Mouse (Mus musculus): ENCODE data around the gene D930007J09Rik.

The D930007J09Rik gene

DNA sequence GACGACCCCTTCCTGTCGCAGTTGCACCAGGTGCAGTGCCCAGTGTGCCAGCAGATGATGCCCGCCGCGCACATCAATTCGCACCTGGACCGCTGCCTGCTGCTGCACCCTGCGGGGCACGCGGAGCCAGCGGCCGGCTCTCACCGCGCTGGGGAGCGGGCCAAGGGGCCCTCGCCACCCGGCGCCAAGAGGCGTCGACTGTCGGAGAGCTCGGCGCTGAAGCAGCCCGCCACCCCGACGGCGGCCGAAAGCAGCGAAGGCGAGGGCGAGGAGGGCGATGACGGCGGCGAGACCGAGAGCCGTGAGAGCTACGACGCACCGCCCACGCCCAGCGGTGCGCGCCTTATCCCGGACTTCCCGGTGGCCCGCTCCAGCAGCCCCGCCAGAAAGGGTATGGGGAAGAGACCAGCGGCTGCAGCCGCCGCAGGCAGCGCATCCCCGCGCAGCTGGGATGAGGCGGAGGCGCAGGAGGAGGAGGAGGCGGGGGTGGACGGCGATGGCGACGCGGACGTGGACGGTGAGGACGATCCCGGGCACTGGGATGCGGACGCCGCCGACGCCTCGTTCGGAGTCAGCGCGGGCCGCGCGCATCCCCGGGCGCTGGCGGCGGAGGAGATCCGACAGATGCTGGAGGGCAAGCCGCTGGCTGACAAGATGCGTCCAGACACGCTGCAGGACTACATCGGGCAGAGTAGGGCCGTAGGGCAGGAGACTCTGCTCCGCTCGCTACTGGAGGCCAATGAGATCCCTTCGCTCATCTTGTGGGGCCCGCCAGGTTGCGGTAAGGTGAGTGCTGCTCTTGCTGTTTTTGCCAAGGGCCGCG, at the start of gene D930007J09Rik:
TSS of gene D930007J09Rik (minus strand) at position 591 of the 823 bp plus-strand sequence.
- peak; percentile 65 for DNase-seq (ENCODE audit: low spot score)

DNA sequence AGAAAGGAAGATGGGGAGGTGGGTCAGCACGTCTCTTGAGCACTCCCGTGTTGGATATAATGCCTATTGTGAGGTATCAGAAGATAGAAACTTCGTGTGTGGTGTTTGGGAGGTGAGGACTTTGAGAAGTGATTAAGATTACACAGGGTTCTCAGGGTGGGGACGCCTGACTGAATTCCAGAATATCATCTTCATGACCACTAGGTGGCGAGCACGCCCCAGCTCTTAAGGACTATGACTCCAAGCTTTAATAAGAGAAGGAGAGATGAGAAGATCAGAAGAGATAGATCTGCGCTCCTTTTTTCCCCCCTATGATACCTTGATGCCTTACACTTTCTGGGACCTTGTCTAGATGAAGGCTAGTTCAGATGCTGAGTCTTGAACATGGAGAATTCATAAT, 49.3 kb upstream of the D930007J09Rik start:
- DNase-seq (ENCODE audit: low spot score) = peak; percentile 10

DNA sequence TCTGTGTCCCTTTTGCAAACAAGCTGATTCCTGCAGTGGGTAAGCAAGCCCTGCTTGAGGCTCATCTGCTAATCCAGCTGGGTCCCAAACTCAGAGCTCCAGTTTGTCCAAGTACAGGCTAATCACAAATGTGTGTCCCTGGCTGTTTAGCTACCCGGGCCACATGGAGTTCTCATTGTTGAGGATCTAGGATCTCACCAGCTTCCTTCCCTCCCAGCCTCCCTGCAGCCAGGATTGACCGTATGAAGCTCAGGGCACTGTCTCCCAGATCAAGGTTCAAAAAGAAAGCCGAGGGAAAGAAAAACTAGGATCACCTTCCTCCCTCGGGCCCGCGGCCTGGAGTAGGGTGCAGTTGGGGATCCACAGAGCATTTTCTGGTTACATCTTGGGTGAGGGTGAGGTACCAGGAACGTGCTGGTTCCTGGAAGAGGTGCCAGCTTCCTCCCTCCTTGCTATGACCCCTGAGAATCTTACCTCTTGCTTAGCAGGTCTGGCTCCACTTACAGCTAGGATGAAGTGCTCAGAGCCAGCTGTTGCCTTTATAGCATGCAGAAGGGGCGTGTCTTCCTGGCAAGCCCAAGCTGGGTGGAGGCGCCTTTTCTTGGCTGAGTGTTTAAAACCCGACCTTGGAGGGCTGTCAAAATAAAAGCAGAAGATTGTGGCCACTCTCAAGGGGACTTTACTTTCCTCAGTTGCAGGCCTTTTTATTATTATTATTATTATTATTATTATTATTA, 48.2 kb upstream of the D930007J09Rik start, which contains the start of gene Serpinb1a:
TSS of gene Serpinb1a (minus strand) at position 518 of the 737 bp plus-strand sequence.
- DNase-seq (ENCODE audit: low spot score) = peak; percentile 59

DNA sequence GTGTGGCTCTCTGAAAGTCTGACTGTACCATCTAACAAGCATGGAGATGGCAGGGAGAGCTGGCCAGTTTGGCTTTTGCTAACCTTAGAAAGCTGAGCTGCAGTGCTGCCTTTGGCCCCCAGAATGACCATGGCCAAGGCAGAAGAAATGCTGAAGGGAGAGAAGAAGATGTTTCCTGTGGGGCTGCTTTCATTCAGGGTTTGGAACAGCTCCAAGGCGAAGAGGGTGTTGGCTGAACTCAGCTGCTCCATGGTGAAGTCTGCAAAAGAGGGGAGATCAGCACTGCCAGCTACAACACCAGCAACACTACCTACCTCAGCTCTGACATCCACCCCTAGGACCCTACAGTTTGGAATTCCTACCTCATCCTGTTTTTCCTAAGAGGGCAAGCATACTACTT, 47.5 kb upstream of the D930007J09Rik start:
- DNase-seq (ENCODE audit: low spot score) = no peak

DNA sequence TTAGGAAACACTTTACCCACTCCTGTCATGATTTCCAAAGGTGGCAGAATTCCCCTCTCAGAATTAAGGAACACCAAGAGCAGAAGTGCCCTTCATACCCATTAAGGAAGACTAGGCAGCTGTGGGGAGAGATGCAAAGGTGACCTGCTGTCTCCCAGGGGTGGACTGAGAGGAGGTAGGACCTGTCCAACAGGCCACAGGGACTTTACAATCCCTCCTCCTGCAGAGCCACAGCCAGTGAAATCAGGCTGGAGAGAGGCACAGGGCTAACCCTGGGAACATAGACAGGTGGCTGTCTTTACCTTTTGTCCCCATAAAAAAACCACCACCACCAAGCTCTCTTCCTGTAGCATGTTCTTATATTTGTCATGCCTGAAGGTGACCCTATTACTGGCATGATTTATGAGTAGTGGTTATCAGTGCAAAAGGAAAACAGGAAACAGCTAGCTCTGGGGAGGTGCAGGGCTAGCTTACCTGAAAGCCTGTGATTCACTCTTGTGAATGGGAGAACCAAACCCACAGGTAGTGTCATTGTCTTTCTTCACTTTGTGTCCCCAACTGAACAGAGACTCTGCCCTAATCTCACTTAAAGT, 47.0 kb upstream of the D930007J09Rik start:
- no peak for DNase-seq (ENCODE audit: low spot score)

DNA sequence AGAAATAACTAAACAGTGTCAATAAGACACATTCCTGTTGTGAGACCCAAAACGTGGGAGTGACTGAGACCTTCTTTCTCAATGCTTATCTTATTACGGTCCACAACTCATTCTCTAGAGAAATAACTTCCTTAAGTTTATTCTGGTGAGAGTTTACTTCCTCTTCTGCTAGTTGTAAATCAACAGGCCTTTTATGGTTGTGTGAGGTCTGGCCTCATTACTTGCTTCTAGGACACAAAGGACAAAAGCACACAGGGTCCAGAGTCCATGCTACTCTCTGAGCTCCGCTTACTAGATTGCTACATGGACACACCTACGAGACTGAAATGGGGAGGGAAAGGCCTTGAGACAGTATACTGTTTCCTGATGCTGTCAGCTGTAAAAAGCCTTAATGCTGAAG, 46.4 kb upstream of the D930007J09Rik start:
- DNase-seq (ENCODE audit: low spot score) = no peak

DNA sequence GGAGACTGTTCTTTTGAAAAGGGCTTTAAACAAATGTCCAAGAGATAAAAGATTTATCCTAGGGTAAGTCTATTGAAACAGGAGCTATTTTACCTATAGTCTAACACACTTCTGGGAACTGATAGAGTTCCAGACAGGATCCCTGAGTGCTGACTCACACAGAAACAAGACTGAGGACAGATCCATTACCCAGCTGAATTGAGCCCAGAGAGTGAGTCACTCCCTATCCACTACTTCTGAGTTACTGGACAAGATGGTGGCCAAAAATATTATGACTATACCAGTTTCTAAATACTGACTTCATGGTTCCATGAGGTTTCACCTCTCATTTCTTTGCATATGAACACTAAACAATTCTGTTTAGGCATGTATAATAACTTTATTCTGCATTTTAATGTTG, 43.6 kb upstream of the D930007J09Rik start:
- no peak for DNase-seq (ENCODE audit: low spot score)

DNA sequence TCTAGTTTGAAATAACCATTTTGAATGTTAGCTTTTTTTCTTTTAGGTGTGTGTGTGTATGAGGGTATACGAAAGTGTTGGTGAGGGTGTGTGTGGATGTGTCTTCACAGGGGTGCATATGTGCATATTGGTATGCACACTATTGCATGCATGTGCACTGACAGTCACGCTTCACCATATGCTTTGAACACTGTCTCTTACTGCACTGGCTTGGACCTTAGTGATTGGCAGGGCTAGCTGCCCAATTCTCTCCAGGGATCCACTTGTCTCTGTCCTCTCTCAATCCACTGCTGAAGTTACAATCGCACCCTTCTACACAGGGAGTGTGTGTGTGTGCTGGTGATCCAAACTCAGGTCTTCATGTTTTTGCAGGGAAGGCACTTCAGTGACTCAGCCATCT, 38.7 kb upstream of the D930007J09Rik start:
- no peak for DNase-seq (ENCODE audit: low spot score)

DNA sequence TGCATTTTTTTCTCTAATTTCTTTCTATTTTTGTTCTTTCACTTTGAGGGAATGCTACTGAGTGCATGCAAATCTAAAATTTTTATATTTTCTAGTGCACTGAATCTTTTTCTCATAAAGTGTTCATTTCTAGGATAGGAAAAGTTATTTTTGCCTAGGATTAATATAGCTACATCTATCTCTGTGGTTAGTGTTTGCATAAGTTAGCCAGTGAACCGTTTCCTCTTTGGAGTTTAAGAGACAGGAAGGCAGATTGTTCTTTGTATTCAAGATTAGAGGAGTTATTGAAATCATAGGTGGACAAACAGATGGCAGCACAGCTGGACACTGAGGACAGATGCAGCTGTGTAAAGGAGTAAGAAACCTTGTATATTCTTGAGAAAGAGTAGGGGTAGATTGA, 36.7 kb upstream of the D930007J09Rik start:
- DNase-seq (ENCODE audit: low spot score) = no peak

DNA sequence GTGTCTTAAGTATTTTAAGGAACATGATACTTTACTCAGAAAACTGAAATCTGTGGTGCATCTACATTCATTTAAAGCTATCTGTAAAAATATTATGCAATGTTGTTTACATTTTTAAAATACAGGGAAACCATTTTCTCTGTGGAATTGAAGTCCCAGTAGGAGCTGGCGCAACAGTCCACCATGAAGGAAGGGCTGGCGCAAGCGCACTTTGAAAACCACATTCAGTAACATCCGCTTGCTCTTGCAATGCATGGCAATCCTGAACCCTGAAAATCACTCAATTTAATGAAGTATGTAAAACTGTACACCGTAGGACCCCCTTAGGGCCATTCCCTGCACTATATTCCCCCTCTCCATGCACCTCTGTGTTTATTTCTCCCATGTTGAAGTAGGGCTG, 31.9 kb upstream of the D930007J09Rik start:
- no peak for DNase-seq (ENCODE audit: low spot score)

DNA sequence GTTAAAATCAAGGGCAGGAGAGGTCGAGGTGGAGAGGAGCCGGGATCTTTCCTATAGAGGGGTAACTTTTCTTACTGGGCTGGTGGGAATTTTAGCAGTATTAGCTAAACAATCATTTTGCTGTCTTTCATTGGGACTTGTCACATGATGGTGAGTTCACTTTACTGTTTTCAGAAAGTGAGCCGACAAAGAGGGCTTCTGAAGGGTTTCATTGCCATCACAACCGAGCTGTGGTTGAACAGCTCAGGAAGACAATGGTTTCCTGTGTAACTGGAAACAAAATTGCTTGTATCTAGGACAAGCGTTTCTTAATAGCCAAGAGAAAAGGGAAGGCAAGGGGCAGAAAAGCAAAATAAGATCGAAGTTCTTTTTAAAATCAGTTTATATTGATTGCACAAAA, 30.6 kb upstream of the D930007J09Rik start:
- DNase-seq (ENCODE audit: low spot score) = no peak

DNA sequence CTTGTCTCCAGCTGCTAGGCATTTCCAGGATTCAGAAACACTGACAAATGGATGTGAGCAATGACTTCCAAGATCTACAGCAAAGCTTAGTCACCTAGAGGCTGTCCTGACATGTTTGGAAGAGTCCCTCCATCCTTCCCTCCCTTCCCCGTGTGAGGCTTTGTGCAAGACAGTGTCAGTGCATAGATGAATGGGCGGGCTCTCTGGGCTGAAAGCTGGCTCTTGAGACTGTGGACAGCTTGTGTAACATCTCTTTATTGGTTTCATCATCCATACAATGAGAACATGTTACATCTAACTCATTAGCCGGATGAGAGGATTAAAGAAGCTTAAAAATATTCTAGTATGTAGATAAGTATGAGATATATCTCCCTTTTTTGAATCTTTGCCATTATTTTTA, 30.1 kb upstream of the D930007J09Rik start:
- no peak for DNase-seq (ENCODE audit: low spot score)

DNA sequence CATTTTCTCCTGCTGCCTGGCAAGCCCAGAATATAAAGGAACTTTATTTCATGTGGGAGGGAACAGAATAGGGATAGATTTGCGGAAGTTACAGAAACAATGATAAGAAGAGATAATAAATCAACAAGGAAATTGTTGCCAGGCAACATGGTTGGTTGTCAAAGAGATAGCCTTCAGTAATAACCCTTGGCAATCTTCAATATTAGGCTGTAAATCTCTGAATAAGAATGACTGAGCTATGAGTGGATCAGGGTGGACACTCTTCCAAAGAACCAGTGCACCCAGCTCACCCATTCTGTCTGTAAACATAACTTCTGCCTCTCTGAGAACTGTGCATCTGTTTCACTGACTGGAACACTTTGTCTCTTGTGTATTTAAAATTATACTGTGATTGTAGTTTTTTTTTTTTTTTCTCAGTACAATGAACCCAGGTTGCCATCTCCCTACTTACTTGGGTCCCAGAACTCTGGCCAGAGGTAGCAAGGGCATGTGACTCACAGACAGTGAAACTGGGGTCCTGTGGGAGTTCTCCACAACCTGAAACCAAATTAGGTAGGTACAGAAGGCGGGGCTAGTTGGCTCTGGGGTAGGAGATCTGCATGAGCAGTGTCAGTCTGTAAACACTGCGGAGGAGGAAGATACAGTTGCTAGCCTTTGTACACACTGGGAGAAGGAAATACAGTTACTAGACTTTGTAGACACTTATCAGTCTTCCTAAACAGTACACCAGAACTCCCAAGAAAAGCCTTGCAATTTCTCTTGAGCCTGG, 29.0 kb upstream of the D930007J09Rik start:
- DNase-seq (ENCODE audit: low spot score) = no peak

DNA sequence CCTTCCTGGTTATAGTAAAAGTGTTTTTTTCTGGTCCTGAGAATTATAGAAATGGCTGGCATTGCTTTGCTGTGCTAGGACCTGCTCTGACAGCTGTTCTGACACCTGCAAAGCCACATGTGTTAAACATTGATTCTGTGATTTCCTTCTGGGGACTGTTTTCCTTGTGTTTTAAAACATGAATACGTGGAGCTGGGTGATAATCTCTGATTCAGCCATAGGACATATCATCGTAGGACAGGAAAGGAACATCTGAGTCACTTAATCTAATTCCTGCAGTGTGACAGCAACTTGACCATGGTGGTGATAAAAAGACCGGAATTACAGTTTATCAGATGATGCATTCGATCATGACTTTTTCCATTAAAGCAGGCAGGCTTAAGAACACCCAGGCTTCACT, 26.2 kb upstream of the D930007J09Rik start:
- no peak for DNase-seq (ENCODE audit: low spot score)

DNA sequence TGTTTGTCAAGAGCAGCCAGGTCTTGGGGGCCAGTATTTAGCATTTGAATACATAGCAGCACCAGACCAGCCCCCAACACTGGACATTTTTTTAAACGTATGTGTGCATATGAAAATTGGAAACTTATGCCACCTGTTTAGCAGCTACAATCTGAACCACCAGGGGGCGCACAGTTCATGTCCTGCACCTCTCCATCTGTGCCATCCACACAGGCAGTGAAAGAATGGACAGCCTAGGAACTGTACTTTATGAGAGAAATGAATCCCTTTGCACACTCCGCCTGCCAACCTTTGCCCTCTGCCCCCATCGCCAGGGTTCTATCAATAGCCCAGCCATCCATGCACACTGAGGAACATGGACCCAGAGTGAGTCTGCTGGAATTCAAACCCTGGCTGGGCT, 25.3 kb upstream of the D930007J09Rik start:
- peak; percentile 11 for DNase-seq (ENCODE audit: low spot score)

DNA sequence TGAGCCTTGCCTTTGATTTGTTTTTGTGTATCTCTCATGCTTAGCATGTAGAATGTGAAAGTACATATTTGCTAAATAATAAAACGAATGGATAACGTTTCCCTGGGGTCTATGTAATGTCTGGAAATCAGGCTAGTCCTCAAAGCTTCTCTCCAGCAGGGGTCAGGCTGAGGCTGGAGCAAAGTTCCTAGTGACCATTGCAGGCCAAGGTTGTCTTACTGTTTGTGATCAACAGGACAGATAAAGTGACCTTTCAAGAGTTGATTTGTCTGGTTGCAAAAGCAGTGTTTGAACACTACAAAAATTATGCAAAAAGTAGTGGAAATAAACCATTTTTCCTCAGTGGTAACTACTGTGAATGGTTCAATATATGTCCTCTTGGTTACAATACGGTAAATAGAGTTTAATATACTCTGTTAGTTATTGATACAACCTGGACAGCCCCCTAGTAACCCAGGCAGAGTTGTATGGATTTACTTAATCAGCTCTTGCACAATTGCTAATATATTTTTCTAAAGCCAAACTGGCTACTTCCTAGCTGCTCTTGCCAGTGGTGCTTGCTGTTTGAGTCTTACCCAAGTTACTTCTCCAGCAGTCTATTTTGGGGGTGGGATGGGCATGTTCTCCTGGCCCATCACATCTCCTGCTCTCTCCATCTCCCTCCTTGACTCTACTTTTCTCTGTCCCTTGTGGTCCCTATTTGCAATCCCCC, 24.6 kb upstream of the D930007J09Rik start:
- no peak for DNase-seq (ENCODE audit: low spot score)

DNA sequence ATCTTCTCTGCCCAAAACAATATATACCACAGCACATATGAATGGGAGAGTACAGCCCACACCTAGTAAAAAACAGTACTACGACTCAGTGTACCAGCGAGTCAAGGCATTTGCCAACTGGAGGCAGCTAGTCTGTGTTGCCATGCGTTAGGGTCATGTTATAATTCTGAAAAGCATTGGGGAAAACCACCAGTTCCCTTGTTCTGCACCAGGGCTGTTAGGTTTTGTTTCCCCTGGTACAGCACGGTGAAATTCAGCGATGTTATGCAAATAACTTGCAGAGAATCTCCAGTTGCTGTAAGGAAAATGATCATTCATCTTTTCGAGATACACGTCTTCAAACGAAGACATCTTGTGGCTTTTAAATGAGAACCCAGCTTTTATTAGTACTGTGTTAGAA, 22.9 kb upstream of the D930007J09Rik start:
- no peak for DNase-seq (ENCODE audit: low spot score)

DNA sequence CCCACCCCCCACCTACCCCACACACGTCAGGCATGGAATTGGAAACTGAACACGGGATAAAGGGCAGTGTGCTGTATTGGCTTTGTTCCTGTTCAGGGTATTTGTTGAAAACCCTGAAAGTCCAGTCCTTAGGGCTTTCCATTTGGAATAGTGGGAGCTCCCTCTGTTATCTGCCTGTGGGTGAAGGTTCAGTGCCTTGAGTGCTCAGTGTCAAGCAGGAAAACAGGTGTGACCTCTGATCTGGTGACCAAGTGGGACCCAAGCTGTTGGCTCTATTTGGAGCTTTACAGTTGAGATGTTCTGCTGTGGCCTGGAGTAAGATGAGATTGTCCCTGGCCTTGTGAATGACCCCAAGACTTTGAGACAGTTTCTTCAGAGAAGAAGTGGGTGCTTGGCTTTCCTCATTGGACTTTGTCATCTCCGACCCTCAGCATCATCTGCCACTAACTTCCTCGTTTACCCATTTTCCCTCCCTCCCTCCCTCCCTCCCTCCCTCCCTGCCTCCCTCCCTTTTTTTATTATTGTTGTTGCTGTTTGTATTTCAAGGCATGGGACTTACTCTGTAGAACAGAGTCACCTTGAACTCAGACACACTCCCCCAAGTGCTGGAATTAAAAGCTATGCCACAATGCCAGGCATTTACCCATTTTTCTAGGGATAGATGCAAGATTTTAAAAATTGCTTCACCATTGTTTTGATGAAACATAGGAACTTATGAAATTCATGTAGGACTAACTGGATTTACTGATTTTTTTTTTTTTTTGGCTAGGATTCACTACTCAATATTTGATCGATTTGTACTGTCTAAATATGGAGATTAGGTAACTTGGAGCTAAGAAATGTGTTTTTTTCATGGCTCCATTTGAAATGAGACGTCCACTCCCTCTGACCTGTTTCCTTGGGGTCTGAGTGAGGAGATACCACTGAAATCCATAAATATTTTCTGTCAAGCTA, 22.0 kb upstream of the D930007J09Rik start:
- DNase-seq (ENCODE audit: low spot score) = no peak

DNA sequence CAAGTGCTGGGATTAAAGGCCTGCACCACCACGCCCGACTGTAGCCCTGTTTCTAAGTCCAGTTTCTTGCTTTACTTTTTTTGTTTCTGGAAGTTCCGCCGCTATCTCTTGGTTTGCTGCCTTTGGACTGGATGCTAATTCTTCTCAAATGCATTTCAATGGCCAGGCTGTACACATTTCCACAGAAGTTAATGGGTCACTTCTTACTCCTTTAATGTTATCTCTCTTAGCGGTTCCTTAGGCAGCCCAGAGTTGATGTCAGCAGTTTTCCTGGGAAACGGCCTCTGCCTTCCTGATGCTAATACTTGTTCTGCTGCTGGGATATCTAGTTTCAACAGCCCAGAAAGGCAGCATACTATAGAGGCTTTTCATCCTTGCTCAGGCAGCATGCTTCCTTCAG, 20.5 kb upstream of the D930007J09Rik start:
- DNase-seq (ENCODE audit: low spot score) = no peak

DNA sequence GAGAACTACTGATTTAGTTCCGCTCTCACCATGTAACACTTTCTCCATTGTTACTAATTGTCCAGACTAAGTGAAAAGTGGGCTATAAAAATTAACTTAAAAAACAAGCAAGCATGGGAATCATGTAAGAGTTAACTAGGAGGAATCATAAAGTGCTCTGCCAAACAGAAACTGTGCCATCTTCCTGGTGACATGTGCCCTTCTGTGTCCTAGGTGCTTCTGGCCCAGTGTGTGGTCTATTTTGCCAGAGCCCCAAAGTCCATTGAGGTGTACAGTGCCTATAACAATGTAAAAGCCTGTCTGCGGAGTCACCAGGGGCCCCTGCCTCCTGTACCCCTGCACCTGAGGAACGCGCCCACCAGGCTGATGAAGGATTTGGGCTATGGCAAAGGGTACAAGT, 19.0 kb upstream of the D930007J09Rik start:
- DNase-seq (ENCODE audit: low spot score) = no peak

Data from testis, postnatal 14 days (tissue).